Mouse (Mus musculus): ENCODE data around the gene Llph. TPM values are rescaled to one million over a fixed set of nuclear protein-coding genes. Genes with fewer than 3 reads are reported as not detected.

Gene Llph
- total and polyA plus RNA-seq, 3 experiments, result 75.9 to 237 (median 103) TPM

DNA sequence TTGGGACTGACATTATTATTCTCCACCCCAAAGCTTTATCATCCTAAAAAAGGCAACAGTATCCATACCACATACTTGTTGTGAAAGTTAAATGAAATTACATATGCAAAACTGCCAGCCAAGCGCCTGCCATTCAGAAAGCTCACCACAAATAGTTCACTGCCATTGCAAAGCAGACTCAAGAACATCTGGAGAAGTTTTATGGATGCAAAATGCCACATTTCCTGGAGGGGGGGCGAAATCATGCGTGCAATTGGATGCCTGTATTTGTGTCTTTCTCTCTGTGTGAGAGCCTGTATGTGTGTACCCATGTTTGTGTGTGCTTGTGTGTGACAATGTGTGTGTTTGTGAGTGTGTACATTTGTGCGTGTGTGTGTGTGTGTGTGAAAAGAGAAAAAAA is 24.9 kb downstream of the Llph start:
- TF ChIP-seq ZC3H11A (IDR thresholded peaks at IDR 0.05; ENCODE audit: low read depth, low read length) (no peak), USF2 (conservative IDR thresholded peaks at IDR 0.05; ENCODE audit: low read depth, low read length) (no peak), CHD1 (IDR thresholded peaks at IDR 0.05; ENCODE audit: low read depth, low read length) (no peak), BHLHE40 (IDR thresholded peaks at IDR 0.05; ENCODE audit: low read depth, low read length) (no peak), MAFK (IDR thresholded peaks at IDR 0.05; ENCODE audit: insufficient replicate concordance, low read length) (no peak), IRF4 (IDR thresholded peaks at IDR 0.05; ENCODE audit: low read depth, low read length) (no peak)
- dilution Hi-C loops (cut with MboI; ENCODE audit: extremely low pct_ligation_motif_present, extremely low pct_unique_long_range_greater_than_20kb, low sequenced_read_pairs) (no loop called here), in situ Hi-C loops (cut with MboI; ENCODE audit: low pct_ligation_motif_present, low pct_unique_long_range_greater_than_20kb, low sequenced_read_pairs) (loop anchor here (25.0 kb wide), 1 partner anchor 611 kb away; no protein-coding TSS in a partner anchor)
- peaks cover 0 to 6% of the 10 kb centered on the region in 2 experiments; a peak in 3 of 4 replicates for H3K4me1 ChIP-seq (ENCODE audit: control insufficient read depth in 1 of 2, insufficient read depth in 2 of 2)
- no peaks in the 10 kb centered on the region for H3K79me2 ChIP-seq (replicated peaks; ENCODE audit: control insufficient read depth, extremely low read depth, insufficient read depth, poor library complexity, severe bottlenecking)
- no peaks in the 10 kb centered on the region for H3K27me3 ChIP-seq (replicated peaks)
- H3K9me3 ChIP-seq (replicated peaks; ENCODE audit: low read length), result no peaks in the 10 kb centered on the region
- no peaks in the 10 kb centered on the region for H3K36me3 ChIP-seq (replicated peaks in 1 of 2; ENCODE audit: control insufficient read depth in 1 of 2, insufficient read depth in 1 of 2, low read length in 1 of 2)
- no peak for DNase-seq (ENCODE audit: extremely low read depth)
- H3K4me2 ChIP-seq (ENCODE audit: insufficient read depth, low read depth, poor library complexity, severe bottlenecking), result no peak overlapping the region
- no peak overlapping the region for H3K27ac ChIP-seq (ENCODE audit: insufficient read depth, low read depth)
- H3K4me3 ChIP-seq (replicated peaks in 1 of 3; ENCODE audit: low read depth in 2 of 3, low read length in 2 of 3, poor library complexity in 1 of 3), result no peak overlapping the region
- no peak overlapping the region for H3K9ac ChIP-seq (ENCODE audit: insufficient read depth, low read depth)

GRCm38 (mm10) chr10:120252800-120253199 is 25.9 kb downstream of the Llph start:
- peaks cover 0 to 7% of the 10 kb centered on the region in 2 experiments; a peak in 3 of 4 replicates for H3K4me1 ChIP-seq (ENCODE audit: control insufficient read depth in 1 of 2, insufficient read depth in 2 of 2)
- TF ChIP-seq MAZ (IDR thresholded peaks at IDR 0.05; ENCODE audit: low read depth, low read length) (no peak), MXI1 (IDR thresholded peaks at IDR 0.05; ENCODE audit: low read depth, low read length) (no peak), ZC3H11A (IDR thresholded peaks at IDR 0.05; ENCODE audit: low read depth, low read length) (no peak), NRF1 (IDR thresholded peaks at IDR 0.05; ENCODE audit: low read depth, low read length) (no peak), SMC3 (IDR thresholded peaks at IDR 0.05; ENCODE audit: low read depth, low read length) (no peak), JUN (IDR thresholded peaks at IDR 0.05; ENCODE audit: insufficient read depth, low read depth, low read length) (no peak)
- in situ Hi-C loops (cut with MboI; ENCODE audit: low pct_ligation_motif_present, low pct_unique_long_range_greater_than_20kb, low sequenced_read_pairs), result loop anchor here (25.0 kb wide), 1 partner anchor 610 kb away; no protein-coding TSS in a partner anchor
- no peaks in the 10 kb centered on the region for H3K79me2 ChIP-seq (replicated peaks; ENCODE audit: control insufficient read depth, extremely low read depth, insufficient read depth, poor library complexity, severe bottlenecking)
- no peak overlapping the region for H3K4me2 ChIP-seq (ENCODE audit: insufficient read depth, low read depth, poor library complexity, severe bottlenecking)
- H3K4me3 ChIP-seq (replicated peaks in 1 of 3; ENCODE audit: low read depth in 2 of 3, low read length in 2 of 3, poor library complexity in 1 of 3), result no peak overlapping the region
- no peak for DNase-seq (ENCODE audit: extremely low read depth)
- no peaks in the 10 kb centered on the region for H3K9me3 ChIP-seq (replicated peaks; ENCODE audit: low read length)
- dilution Hi-C loops (cut with MboI; ENCODE audit: extremely low pct_ligation_motif_present, extremely low pct_unique_long_range_greater_than_20kb, low sequenced_read_pairs), result no loop called here
- no peak overlapping the region for H3K9ac ChIP-seq (ENCODE audit: insufficient read depth, low read depth)
- no peaks in the 10 kb centered on the region for H3K36me3 ChIP-seq (replicated peaks in 1 of 2; ENCODE audit: control insufficient read depth in 1 of 2, insufficient read depth in 1 of 2, low read length in 1 of 2)
- no peaks in the 10 kb centered on the region for H3K27me3 ChIP-seq (replicated peaks)
- H3K27ac ChIP-seq (ENCODE audit: insufficient read depth, low read depth), result no peak overlapping the region

DNA sequence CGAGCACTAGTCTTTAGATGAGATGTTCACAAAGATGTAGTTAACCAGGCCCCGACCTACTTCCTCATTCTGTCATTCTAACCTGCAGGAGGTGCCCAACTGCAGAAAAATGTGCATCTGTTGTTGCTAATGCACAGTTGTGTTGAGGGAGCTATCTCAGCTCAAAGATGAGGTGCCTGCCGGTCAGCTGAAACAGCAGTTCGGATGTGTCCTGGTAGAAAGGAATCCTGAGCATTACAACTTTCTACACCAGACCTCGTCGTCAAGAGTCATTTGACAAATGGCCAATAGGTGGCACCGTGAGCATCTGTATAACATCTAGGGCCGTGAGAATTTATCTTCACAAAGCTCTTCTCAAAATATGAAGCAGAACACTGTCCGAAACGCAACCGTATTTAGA is 30.4 kb downstream of the Llph start:
- Histone ChIP-seq H3K27ac (ENCODE audit: insufficient read depth, low read depth) (no peak overlapping the region), H3K4me2 (ENCODE audit: insufficient read depth, low read depth, poor library complexity, severe bottlenecking) (peak overlapping the region; percentile 5; the same call in 1 of the 2 replicates), H3K9me3 (replicated peaks; ENCODE audit: low read length) (no peaks in the 10 kb centered on the region), H3K27me3 (replicated peaks) (no peaks in the 10 kb centered on the region), H3K4me3 (replicated peaks in 1 of 3; ENCODE audit: low read depth in 2 of 3, low read length in 2 of 3, poor library complexity in 1 of 3) (no peak overlapping the region), H3K9ac (ENCODE audit: insufficient read depth, low read depth) (no peak overlapping the region), H3K79me2 (replicated peaks; ENCODE audit: control insufficient read depth, extremely low read depth, insufficient read depth, poor library complexity, severe bottlenecking) (no peaks in the 10 kb centered on the region), H3K4me1 (ENCODE audit: control insufficient read depth in 1 of 2, insufficient read depth in 2 of 2) (peaks cover 0 to 7% of the 10 kb centered on the region in 2 experiments; a peak in 2 of 4 replicates), H3K36me3 (replicated peaks in 1 of 2; ENCODE audit: control insufficient read depth in 1 of 2, insufficient read depth in 1 of 2, low read length in 1 of 2) (no peaks in the 10 kb centered on the region)
- in situ Hi-C loops (cut with MboI; ENCODE audit: low pct_ligation_motif_present, low pct_unique_long_range_greater_than_20kb, low sequenced_read_pairs), result loop anchor here (25.0 kb wide), 1 partner anchor 605 kb away; no protein-coding TSS in a partner anchor
- DNase-seq (ENCODE audit: extremely low read depth), result peak; percentile 68
- dilution Hi-C loops (cut with MboI; ENCODE audit: extremely low pct_ligation_motif_present, extremely low pct_unique_long_range_greater_than_20kb, low sequenced_read_pairs), result no loop called here
- TF ChIP-seq JUN (IDR thresholded peaks at IDR 0.05; ENCODE audit: insufficient read depth, low read depth, low read length) (no peak), GABPA (IDR thresholded peaks at IDR 0.05; ENCODE audit: insufficient replicate concordance, low read depth, low read length) (no peak), RAD21 (IDR thresholded peaks at IDR 0.05; ENCODE audit: low read depth, low read length) (peak; percentile 58), ELF1 (IDR thresholded peaks at IDR 0.05; ENCODE audit: low read depth, low read length) (peak; percentile 66), CTCF (conservative IDR thresholded peaks at IDR 0.05 in 1 of 2, IDR thresholded peaks at IDR 0.05 in 1 of 2; ENCODE audit: low read depth in 2 of 2, low read length in 2 of 2) (peak; percentile 58 to 70; a peak in 3 of 4 replicates), SMC3 (IDR thresholded peaks at IDR 0.05; ENCODE audit: low read depth, low read length) (peak; percentile 36; the same call in 1 of the 2 replicates), IRF4 (IDR thresholded peaks at IDR 0.05; ENCODE audit: low read depth, low read length) (peak; percentile 25; the same call in 1 of the 2 replicates)
